Mouse (Mus musculus) T-cell, adult 2 months (primary cell): ENCODE results near the gene Caps2.
"Not testable (repeated sequence)": the region's sequence is repeated elsewhere in the genome, so short reads cannot be mapped to it uniquely, and the experiment has no call there.

Experiments used
- DNase-seq: peaks from one replicate; pipeline ENCODE4 v3.0.0; 2022; ENCODE audit warnings: low spot score

Gene Caps2

GRCm38 (mm10) chr10:112163168-112163766 is at the start of gene Caps2:
Gene Caps2, plus strand, starts transcription at chr10:112163621.
- no peak for DNase-seq

DNA sequence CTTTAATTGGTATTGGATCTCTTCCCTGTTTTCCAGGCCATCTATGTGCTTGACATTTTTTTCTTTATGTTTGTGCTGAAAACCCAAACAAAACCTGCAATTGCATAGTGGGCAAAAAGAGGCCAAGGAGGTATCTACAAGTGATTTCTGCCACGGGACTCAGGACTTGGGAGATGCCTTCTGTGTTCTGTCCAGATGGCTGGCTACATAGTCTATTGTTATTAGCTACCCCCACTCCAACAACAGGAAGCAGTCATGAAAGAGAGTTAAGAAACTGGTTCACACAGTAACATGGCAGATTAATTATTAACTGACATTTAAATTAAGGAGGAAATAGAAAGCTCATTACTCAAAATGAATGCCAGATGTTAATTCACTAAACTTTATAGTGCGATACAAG is 38.3 kb upstream of the Caps2 start:
- DNase-seq: not testable (repeated sequence)

DNA sequence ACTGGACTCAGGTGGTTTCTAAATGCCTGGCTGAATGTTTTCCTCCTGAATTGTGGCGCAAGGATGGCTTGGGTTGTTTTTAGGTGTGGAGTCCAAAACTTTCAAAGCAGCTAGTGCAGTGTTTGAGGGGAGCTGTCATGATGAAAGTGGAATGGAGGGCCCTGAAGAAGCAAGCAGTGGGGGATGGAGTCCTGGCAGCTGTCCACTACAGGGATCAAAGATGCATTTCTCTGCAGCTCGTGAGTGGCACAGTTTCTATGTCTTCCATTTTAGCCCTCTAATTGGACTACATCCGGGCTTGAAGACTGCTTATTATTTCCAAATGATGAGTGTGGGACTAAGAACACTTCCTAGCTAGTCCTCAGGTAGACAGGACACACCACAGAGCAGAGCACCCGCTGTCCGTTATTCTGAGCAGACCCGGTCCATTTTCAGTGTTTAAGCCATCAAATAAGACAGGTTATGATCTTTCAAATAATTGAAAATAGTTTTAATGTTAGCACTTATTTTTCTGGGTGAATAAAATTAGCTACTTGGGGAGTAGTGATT is 35.7 kb upstream of the Caps2 start:
- DNase-seq: not testable (repeated sequence)

DNA sequence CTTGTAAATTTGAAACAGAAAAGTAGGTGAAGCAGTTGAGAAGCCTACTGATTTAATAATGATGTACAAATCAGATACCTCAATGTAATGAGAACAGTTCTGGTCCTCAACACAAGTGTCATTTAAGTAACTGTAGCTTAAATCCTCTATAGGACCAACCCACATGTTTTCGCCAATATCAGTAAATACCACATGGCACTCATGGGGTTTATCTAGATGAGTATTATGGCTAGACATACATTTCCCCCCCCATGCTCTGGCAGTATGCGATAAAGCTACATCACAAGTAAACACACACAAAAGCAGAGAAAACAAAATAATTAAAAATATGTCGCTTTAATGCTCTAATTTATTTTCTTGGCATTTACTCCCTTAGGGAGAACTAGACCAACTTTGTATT is 31.2 kb upstream of the Caps2 start:
- DNase-seq: no peak

- no peak for DNase-seq
Observed at GRCm38 (mm10) chr10:112138050-112138870, 25.2 kb upstream of the Caps2 start.

- no peak for DNase-seq
Observed at GRCm38 (mm10) chr10:112138871-112139430, 24.5 kb upstream of the Caps2 start.

- DNase-seq: no peak
Observed at GRCm38 (mm10) chr10:112139834-112140233, 23.6 kb upstream of the Caps2 start.

DNA sequence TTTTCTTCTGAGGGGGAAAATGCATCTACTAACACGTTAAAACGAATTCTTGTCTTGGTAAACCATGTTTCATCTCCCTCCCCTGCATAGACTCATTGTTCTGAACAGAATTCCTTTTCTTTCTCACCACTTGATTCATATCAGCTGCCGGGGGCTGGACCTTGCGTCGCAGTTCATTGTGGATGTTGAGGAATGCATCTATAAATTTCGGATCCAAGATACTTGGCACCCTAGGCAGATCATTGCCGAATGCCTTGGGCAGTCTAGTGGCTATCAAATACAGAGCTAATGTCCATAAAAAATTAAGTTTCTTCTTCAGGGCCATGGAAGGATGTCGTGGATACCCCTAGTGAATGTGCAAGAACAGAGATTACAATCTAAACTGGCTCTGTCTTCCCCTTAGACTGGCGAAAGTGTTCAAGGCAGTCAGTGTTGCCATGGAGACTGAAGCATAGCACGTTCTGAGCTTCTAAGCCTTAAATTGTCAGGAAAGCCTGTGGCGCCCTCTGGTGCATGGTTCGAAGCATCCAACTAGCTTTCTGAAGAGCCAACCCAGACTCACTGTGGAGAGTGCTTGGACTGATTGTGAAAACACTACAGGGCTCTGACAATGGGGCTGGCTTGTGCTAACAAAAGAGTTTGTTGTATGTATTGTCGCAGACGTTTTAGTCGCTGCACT is 3.4 kb upstream of the Caps2 start, which contains the start of gene Glipr1l3:
TSS of gene Glipr1l3 (minus strand) at position 446 of the 679 bp plus-strand sequence.
- DNase-seq: peak; percentile 4

- not testable (repeated sequence) for DNase-seq
Observed at GRCm38 (mm10) chr10:112177027-112177426, 13.6 kb downstream of the Caps2 start.

- not testable (repeated sequence) for DNase-seq
Observed at GRCm38 (mm10) chr10:112193919-112194318, 30.5 kb downstream of the Caps2 start.

GRCm38 (mm10) chr10:112203463-112203862 is 40.0 kb downstream of the Caps2 start:
- no peak for DNase-seq

GRCm38 (mm10) chr10:112227073-112227472 is 63.7 kb downstream of the Caps2 start:
- no peak for DNase-seq

DNA sequence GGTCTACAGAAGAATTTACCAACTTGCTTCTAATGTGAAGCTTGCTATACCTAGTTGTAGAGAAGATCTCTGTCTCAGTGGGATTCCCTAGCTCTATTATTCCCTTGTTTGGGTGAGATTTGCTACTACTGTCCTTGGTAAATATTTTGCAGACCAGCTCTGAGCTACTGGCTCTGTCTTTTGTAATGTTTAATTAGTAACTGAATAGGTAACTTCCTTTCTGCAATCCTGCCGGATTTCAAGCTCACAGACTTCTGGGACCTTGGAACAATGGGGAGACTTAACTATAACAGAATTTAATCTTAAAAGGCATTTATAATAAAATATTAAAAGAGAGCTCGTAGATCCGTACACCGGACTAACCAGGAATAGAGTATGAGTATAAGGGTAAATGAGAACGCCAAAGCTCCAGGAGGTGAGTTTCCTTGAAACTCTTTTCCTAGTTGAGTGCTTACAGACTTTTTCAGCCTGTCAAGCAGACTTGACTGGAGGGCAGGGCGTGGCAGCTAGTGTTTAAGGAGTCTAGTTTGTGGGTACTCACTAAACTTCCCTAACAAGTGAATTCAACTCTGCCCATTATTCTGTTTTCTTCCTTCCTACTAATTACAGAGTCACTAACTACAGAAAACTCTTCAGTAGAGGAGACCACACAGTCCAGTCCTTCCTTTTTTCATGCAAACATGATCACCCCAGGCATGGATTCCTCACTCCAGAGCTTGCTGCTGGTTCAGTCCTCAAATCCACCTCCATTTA is 65.8 kb downstream of the Caps2 start:
- DNase-seq: not testable (repeated sequence)

DNA sequence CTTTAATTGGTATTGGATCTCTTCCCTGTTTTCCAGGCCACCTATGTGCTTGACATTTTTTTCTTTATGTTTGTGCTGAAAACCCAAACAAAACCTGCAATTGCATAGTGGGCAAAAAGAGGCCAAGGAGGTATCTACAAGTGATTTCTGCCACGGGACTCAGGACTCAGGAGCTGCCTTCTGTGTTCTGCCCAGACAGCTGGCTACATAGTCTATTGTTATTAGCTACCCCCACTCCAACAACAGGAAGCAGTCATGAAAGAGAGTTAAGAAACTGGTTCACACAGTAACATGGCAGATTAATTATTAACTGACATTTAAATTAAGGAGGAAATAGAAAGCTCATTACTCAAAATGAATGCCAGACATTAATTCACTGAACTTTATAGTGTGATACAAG is 69.3 kb downstream of the Caps2 start:
- not testable (repeated sequence) for DNase-seq

- not testable (repeated sequence) for DNase-seq
Observed at GRCm38 (mm10) chr10:112235396-112235940, 72.0 kb downstream of the Caps2 start.

DNA sequence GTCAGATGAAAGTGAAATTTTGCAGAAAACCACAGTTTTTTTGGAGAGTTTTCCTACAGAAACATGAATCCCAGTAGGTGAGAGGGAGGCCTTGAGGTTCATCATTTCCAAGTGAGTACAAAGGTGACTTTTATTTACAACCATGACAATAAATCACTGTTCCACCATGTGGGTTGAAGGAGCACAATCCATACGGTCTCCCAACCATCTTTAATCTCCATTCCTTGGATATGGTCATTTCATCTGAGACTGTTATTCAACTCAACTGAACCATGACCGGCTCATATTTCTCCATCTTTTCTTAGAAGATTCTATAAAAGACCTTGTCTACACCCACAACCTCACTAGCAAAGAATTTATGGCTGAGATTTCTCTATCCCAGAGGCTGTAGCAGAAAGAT is 84.9 kb downstream of the Caps2 start:
- DNase-seq: no peak

GRCm38 (mm10) chr10:112263467-112263866 is 100.0 kb downstream of the Caps2 start:
- DNase-seq: no peak
